ENCODE assay signal across 1 mouse cellular context in the genomic region with DNA sequence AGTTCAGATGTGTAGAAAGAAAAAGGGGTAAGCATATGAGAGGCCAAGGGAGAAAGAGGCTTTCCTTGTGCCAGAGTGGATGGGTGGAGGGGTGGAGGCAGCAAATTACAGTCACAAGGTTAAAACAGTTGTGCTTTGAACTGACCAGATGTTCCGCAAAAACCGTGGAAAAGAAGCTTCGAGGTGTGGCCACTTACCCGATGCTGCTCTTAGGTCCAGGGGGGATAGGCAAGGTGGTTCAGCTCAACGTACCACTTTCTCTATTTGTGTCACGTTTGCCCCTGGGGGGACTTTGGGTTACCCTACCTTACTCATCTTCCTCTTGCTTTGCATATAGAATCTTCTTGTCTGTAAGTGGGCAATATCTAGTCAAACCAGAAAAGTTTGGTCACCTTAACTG.
A peak's percentile ranks its signal among the peaks of the same experiment; 100 is the strongest.
TF ChIP-seq lines count a peak whose summit lies in the region.

No protein-coding gene starts in this region.

TF ChIP-seq in CH12.LX, 34 proteins besides CTCF, POLR2A, EP300 and RAD21:
- TF ChIP-seq NELFE (IDR thresholded peaks at IDR 0.05; ENCODE audit: low read depth, low read length) (peak; percentile 42; the same call in 1 of the 2 replicates), CHD2 (IDR thresholded peaks at IDR 0.05; ENCODE audit: low read length) (peak; percentile 78; the same call in 1 of the 2 replicates), HCFC1 (IDR thresholded peaks at IDR 0.05; ENCODE audit: low read depth, low read length) (no peak), PAX5 (IDR thresholded peaks at IDR 0.05; ENCODE audit: low read length) (no peak), JUN (IDR thresholded peaks at IDR 0.05; ENCODE audit: insufficient read depth, low read depth, low read length) (peak; percentile 85), ZKSCAN1 (IDR thresholded peaks at IDR 0.05; ENCODE audit: borderline replicate concordance, low read depth, low read length) (no peak), MAFK (IDR thresholded peaks at IDR 0.05; ENCODE audit: insufficient replicate concordance, low read length) (peak; percentile 88), USF2 (conservative IDR thresholded peaks at IDR 0.05; ENCODE audit: low read depth, low read length) (no peak), SMC3 (IDR thresholded peaks at IDR 0.05; ENCODE audit: low read depth, low read length) (no peak; the same call in 1 of the 2 replicates), UBTF (IDR thresholded peaks at IDR 0.05; ENCODE audit: low read depth, low read length) (no peak), USF1 (IDR thresholded peaks at IDR 0.05; ENCODE audit: low read depth, low read length) (no peak), TCF12 (IDR thresholded peaks at IDR 0.05; ENCODE audit: low read depth, low read length) (peak; percentile 99), ZC3H11A (IDR thresholded peaks at IDR 0.05; ENCODE audit: low read depth, low read length) (no peak), E2F4 (IDR thresholded peaks at IDR 0.05; ENCODE audit: insufficient replicate concordance, low read depth, low read length) (no peak), RCOR1 (conservative IDR thresholded peaks at IDR 0.05; ENCODE audit: low read depth, low read length) (peak; percentile 90; the same call in 1 of the 2 replicates), POLR2AphosphoS2 (IDR thresholded peaks at IDR 0.05; ENCODE audit: low read depth, low read length) (no peak; the same call in none of the 2 replicates), BHLHE40 (IDR thresholded peaks at IDR 0.05; ENCODE audit: low read depth, low read length) (peak; percentile 97), IRF4 (IDR thresholded peaks at IDR 0.05; ENCODE audit: low read depth, low read length) (peak; percentile 98), ELF1 (IDR thresholded peaks at IDR 0.05; ENCODE audit: low read depth, low read length) (no peak), MYC (IDR thresholded peaks at IDR 0.05; ENCODE audit: low read depth, low read length) (peak; percentile 76), NRF1 (IDR thresholded peaks at IDR 0.05; ENCODE audit: low read depth, low read length) (no peak), MEF2A (IDR thresholded peaks at IDR 0.05; ENCODE audit: borderline replicate concordance, low read depth, low read length) (peak; percentile 95), MAZ (IDR thresholded peaks at IDR 0.05; ENCODE audit: low read depth, low read length) (peak; percentile 68), CHD1 (IDR thresholded peaks at IDR 0.05; ENCODE audit: low read depth, low read length) (no peak), MXI1 (IDR thresholded peaks at IDR 0.05; ENCODE audit: low read depth, low read length) (no peak), TBP (conservative IDR thresholded peaks at IDR 0.05; ENCODE audit: low read depth, low read length) (peak; percentile 60), MAX (IDR thresholded peaks at IDR 0.05; ENCODE audit: low read length) (peak; percentile 85; the same call in 1 of the 2 replicates), ZNF384 (IDR thresholded peaks at IDR 0.05; ENCODE audit: low read depth, low read length) (no peak), GABPA (IDR thresholded peaks at IDR 0.05; ENCODE audit: insufficient replicate concordance, low read depth, low read length) (no peak), ETS1 (conservative IDR thresholded peaks at IDR 0.05; ENCODE audit: low read depth, low read length) (peak; percentile 96), JUND (conservative IDR thresholded peaks at IDR 0.05; ENCODE audit: low read depth, low read length) (peak; percentile 80), ZMIZ1 (IDR thresholded peaks at IDR 0.05; ENCODE audit: low read depth, low read length) (no peak), KAT2A (IDR thresholded peaks at IDR 0.05; ENCODE audit: insufficient replicate concordance, low read length) (no peak), SIN3A (IDR thresholded peaks at IDR 0.05; ENCODE audit: low read length) (peak; percentile 89)
